Mouse (Mus musculus) gastrocnemius, postnatal 36 days (tissue): ENCODE measurements around the gene Akr7a5. TPM values are rescaled to one million over a fixed set of nuclear protein-coding genes. Genes with fewer than 3 reads are reported as not detected.
A peak's percentile ranks its signal among the peaks of the same experiment; 100 is the strongest.

Experiments used
- DNase-seq, 2 experiments: peaks; one replicate each; pipeline ENCODE4 v3.0.0; 2022
- intact Hi-C: fragments of 180-260 bp; cut with DNase I; formaldehyde crosslinking; loops from one replicate; pipeline ENCODE4 v1.15.1; 2025
- long read RNA-seq, 2 experiments: library from polyadenylated mRNA; stranded (forward); transcript quantifications; one replicate each; pipeline ENCODE4 v2.0.0; 2021
- total RNA-seq, 2 experiments: library from RNA; stranded (reverse); gene quantifications; 2 replicates each; pipeline ENCODE4 v1.2.3; 2021

The Akr7a5 gene
- 10 to 100 TPM; 32.8 to 33.3 TPM for total RNA-seq
- long read RNA-seq, experiment 1, transcript Akr7a5-201 (7 exons, 1,288 nt), result major isoform, 30 of 37 reads
- long read RNA-seq, experiment 1, partial matches to known transcripts, result 6 of 37 reads
- long read RNA-seq, experiment 1, other reads (novel, unspliced or antisense), result 1 of 37 reads
- long read RNA-seq, experiment 2, transcript Akr7a5-201 (7 exons, 1,288 nt), result major isoform, 51 of 58 reads
- long read RNA-seq, experiment 2, partial matches to known transcripts, result 7 of 58 reads
- long read RNA-seq, experiment 2, other reads (novel, unspliced or antisense), result 0 of 58 reads

GRCm38 (mm10) chr4:139310171-139310898 lies at the start of gene Akr7a5, which contains the start of gene Pqlc2:
Gene Akr7a5, plus strand, starts transcription at chr4:139310744.
Gene Pqlc2, minus strand, starts transcription at chr4:139310708.
- DNase-seq, result peak; percentile 97 to 100
- intact Hi-C loops, result no loop called here

DNA sequence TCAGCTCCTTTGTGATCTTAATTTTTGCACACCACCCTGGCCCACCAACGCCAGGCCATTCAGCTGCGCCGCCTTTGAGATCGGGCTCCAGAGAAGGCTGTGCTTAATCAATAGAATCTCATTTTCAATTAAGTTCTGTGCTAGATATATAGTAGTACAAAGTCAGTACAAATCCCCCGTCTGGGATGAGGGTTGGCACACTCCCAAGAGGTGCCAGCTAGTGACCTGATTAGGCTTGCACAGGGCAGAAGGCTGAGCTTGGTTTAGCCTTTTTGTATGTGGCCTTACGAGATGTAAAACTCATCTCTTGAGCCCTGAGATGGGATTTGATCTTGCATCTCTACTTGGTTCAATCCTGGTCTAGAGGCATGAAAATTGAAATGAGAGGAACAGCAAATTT lies 47.6 kb upstream of the Akr7a5 start:
- intact Hi-C loops, result no loop called here
- no peak for DNase-seq

DNA sequence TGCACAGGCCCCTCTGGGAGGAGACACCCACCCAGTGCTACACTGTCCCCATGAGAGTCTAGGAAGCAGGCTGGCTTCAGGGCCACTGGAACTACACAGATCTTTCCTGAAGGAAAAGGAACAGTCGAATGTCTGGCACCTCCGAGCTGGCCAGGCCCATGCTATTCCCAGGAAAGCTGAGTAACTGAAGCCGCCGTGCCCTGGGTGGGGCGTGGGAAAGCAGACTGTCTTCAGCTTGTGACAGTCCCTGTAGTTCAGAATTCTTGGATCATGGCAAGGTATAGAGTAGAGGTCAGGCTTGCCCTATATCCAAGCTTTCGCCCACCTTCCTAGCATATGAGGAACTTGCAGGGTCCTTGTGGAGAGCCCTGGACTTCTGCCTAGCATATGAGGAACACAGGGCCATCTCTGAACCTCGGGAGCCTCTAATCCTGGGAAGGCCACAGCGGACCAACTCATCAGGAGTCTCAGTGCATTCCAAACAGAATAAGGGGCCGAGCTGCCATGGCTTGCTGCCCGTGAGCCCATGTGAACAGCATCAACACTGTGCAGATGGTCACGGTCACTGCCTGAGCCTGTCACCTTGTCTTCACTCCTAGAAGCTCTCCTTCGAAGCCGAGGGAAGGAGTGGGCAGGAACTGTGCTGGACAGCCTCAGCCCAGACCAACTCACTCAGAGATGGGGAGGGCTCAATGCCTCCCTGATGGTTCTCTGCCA lies 44.6 kb upstream of the Akr7a5 start:
- intact Hi-C loops, result no loop called here
- no peak for DNase-seq

GRCm38 (mm10) chr4:139266500-139266865 lies 44.1 kb upstream of the Akr7a5 start:
- intact Hi-C loops, result no loop called here
- DNase-seq, result no peak

DNA sequence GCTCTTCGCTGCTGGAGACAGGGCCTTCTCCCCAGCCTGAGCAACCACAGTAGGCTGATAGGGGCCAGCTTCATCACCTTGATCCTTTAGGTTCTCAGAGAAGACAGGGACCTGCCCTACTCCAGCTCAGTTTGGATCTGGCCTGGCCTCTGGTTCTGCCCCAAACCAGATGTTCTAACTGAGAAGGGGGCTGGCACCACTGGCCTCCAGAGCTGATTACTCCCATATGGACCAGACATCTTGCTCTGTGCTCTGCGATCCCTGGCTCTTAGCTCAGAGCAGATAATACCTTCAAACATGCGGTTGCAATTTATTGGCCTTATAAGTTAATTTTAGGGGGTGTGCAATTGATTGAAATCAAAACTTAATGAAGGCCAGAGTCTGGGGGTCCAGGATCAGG lies 43.2 kb upstream of the Akr7a5 start:
- DNase-seq, result no peak

DNA sequence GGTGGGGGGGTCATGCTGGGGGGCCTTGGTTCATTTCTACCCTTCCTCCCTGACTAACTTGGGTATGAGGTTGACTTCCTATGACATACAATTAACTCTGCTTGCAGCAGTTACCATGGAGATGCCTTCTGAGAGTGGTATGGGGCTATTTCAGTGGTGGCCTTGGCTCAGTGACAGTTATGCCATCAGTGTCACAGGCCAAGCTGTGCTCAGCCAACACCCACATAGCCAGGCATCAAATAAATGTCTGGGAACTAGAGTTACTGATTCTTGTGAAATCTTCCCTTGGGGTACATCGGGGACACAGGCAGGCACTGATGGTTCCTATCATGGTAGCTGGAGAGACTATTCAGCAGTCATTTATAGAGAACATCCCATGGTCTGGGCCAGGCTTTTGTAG lies 42.3 kb upstream of the Akr7a5 start:
- no peak for DNase-seq
- intact Hi-C loops, result no loop called here

More for the DNA sequence above, 43.2 kb upstream of the Akr7a5 start:
- intact Hi-C loops, result no loop called here

DNA sequence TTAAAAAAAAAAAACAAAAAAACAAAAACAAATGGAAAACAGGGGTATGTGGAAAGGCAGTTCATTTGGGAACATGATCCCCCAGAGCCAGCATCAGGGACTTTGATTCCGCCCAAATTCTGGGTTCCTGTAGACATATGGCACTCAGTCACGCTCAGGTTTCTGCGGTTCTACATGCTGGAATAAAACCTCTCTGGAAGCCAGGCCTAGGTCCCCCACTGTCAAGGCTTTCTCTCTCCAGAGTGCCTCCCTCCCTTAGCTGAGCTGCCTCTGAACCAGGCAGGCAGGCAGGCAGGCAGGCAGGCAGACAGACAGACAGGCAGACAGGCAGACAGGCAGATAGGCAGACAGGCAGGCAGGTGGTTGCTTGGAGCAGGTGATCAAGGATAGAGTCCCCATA lies 40.4 kb upstream of the Akr7a5 start:
- intact Hi-C loops, result no loop called here
- no peak for DNase-seq

DNA sequence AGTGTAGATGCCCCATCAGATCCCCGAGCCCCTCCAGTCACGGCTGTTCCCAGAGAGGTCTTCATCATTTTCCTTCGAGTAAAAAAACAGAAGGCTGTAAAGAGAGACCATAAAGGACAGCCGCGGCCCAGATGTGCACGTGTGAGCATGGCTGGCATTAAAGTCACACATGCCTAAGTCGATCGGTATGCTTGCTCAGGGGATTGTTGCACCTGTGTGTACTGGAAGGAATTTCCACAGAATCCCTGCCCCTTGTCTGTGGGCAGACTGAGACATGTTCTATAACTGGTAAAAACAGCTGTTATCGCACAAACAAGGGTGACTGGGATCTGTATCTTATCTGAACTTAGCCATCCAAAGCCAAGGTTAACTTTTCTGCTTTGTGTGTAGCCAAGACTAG lies 39.0 kb upstream of the Akr7a5 start:
- DNase-seq, result no peak
- intact Hi-C loops, result no loop called here

DNA sequence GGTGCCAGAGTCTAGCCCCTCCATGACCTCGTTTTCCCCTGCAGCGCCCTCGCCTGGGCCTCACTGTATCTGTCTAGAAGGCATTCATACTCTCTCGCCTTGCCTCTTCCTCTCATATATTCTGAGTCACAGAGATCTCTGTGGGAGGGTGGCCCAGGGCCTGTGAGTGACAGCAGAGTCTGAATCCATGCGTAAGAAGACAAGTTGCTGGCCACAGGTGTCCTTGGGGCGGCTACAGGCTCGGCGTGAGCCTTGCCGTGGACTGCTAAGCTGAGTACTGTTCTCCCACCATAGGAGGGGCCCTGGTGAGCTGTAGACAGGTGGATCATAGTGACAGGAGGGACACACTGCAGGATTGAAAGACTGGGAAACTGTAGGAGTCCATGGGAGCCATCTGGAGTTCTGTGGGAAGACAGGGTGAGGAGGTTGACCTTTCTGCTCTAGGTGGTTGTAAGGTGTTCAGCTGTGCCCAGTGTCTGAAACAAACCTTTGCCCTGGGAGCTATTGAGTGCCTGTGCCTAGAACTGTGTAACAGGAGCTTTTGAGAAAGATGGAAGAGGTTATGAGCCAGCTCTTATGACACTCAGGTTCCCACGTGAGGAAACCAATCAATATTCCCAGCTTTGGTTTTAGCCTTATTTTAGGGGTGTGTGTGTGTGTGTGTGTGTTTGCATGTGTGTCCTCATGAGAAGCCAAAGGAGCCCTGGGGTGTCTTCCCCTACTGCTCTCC lies 37.4 kb upstream of the Akr7a5 start:
- intact Hi-C loops, result no loop called here
- DNase-seq, result no peak

GRCm38 (mm10) chr4:139274573-139274972 lies 36.0 kb upstream of the Akr7a5 start:
- intact Hi-C loops, result no loop called here
- DNase-seq, result peak; percentile 45 to 47

DNA sequence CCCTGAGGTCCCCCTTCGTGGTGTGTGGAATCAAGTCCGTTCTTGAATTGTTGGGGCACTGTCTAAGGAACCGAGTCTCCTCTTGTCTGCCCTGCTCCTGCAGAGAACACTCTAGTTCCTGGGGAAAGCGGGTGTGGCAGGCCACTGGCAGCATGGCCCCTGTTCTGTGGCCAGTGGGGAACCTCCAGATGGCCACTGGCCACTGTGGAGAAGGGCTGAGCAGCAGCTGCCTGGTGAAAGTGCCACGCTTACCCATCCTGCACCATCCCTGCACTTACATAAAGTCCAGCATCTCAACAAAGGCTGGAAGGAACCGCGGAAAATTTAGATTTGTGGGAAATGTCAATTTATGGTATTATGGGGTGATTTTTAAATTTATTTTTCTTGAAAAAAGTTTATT lies 34.1 kb upstream of the Akr7a5 start:
- no peak for DNase-seq
- intact Hi-C loops, result no loop called here

GRCm38 (mm10) chr4:139280530-139280929 lies 30.0 kb upstream of the Akr7a5 start:
- DNase-seq, result no peak

GRCm38 (mm10) chr4:139281791-139282345 lies 28.7 kb upstream of the Akr7a5 start:
- no peak for DNase-seq
- intact Hi-C loops, result no loop called here

More at GRCm38 (mm10) chr4:139280530-139280929, 30.0 kb upstream of the Akr7a5 start:
- intact Hi-C loops, result no loop called here

DNA sequence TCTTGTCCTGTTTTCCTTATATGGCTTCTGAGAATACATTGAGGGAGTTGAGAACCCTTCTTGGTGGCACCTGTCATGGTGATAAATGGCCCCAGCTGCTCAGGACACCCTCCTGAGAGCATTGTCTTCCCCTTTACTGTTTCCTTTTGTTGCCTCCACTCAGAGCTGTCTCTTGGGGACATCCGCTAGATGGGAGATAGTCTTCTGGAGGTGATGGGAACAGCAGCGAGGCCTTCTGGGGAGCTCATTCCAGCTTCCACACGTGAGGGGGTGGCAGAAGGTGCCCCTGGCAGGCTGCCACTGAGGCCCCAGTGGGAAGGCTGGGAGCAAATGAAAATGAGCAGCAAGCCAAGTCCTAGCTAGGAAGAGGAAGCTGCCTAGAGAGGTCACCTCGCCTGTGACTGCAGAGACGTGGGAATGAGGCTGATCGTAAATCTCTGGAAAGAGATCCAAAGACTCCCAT lies 27.6 kb upstream of the Akr7a5 start:
- intact Hi-C loops, result no loop called here
- DNase-seq, result peak in 1 of 2 experiments; percentile 31

- intact Hi-C loops, result loop anchor here (5.0 kb wide), 1 partner anchor 73 kb away; no protein-coding TSS in a partner anchor
- no peak for DNase-seq
These were observed 25.7 kb upstream of the Akr7a5 start for GRCm38 (mm10) chr4:139284877-139285276.

GRCm38 (mm10) chr4:139286234-139286633 lies 24.3 kb upstream of the Akr7a5 start:
- intact Hi-C loops, result loop anchor here (5.0 kb wide), 1 partner anchor 74 kb away; no protein-coding TSS in a partner anchor
- peak in 1 of 2 experiments; percentile 35 for DNase-seq

DNA sequence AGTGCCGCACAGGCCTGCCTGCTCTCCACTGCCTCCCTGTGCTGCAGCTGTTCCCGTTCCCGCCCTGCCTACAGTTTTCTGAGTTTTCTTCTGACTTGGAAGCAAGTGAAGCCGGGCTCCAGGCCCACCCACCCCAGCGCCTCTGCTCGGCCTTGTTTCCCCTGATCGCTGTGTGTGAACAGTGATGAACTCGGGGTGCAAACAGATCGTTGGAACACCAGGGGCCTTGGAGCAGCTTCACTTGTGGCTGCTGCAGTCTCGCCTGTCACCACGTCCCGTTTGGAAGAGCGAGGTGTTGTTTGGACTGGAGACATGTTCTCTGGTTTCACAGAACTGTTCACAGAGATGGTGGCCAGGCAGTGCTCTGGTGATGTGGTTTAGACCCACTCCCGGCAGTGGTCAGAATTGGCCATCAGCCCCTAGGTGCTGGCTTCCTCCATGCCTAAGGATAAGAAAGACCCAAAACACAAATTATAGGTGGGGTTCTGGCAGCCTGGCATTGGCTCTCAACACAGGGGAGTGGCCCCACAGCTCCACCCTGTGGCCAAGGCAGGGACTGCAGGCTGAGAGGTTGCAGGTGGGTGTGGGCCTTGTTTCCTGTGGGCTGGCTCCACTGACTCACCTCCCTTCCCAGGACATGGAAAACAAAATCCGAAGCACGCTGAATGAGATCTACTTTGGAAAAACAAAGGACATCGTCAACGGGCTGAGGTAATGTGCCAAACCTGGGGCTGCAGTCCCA lies 23.3 kb upstream of the Akr7a5 start:
- intact Hi-C loops, result loop anchor here (5.0 kb wide), 1 partner anchor 75 kb away; no protein-coding TSS in a partner anchor
- peak; percentile 85 to 92 for DNase-seq

DNA sequence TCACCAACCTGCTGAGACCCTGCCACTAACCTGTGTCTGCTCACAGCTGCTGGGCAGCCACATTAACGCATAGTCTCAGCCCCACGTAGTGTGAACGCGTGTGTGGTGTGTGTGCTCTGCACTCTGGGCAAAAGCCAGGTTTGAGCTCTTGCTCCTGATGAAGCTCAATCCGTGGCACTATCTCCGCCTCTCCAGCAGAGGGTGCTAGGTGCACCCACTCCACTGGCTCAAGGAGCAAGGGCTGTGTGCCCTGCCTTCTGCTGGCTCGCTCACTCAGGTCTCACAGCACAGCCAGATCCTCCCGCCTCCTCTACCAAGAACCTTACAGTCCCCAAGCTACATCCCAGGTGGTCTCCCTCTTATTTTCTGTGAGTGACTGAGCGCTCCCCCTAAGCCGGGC lies 21.5 kb upstream of the Akr7a5 start:
- intact Hi-C loops, result loop anchor here (2.0 to 5.0 kb wide), 2 partner anchors 77 to 202 kb away; no protein-coding TSS in a partner anchor
- DNase-seq, result peak; percentile 45 to 55

- DNase-seq, result no peak
- intact Hi-C loops, result no loop called here
These were observed 19.4 kb upstream of the Akr7a5 start for GRCm38 (mm10) chr4:139291099-139291498.
